Mouse (Mus musculus) liver, embryonic 14 days (tissue): ENCODE results near the gene Vax2. TPM values are rescaled to one million over a fixed set of nuclear protein-coding genes. Genes with fewer than 3 reads are reported as not detected.

ENCODE experiments used
- polyA plus RNA-seq: library from polyadenylated mRNA; depleted of rRNA; stranded (reverse); fragments of >200 nt; gene quantifications from 2 replicates; pipeline ENCODE4 v1.2.3, GENCODE M21; 2012; rRNA removed

Vax2 gene
- polyA plus RNA-seq: not detected in 2 replicates

GRCm38 (mm10) chr6:83711067-83711675 is at the start of gene Vax2:
Gene Vax2, plus strand, starts transcription at chr6:83711264.

GRCm38 (mm10) chr6:83677757-83678156 is 33.3 kb upstream of the Vax2 start, which contains the start of gene Cd207:
Gene Cd207, minus strand, starts transcription at chr6:83677857.

DNA sequence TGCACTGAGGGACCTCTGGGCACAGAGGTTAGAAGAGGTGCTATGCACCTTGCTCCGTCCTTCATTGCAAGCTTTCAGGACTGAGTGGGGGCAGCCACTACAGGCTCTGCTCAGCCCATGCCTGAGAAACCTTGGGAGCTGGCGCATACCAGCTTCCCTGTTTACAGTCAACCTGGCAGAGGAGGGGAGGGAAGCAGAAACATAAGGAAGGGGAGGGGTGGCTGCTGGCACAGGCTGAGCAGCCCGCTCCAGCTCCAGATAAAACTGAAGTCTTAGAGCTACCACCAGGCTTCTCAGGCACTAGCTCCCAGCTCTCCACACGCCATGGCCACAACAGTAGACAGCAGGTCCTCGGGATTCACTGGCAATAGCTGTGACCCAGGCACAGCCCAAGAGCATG is 31.7 kb downstream of the Vax2 start, which contains the start of gene Atp6v1b1:
Atp6v1b1 (plus strand) TSS at position 230 of the 400 bp plus-strand sequence.

GRCm38 (mm10) chr6:83762344-83762743 is 51.3 kb downstream of the Vax2 start, which contains the start of gene Ankrd53:
Gene Ankrd53, plus strand, starts transcription at chr6:83762644.

DNA sequence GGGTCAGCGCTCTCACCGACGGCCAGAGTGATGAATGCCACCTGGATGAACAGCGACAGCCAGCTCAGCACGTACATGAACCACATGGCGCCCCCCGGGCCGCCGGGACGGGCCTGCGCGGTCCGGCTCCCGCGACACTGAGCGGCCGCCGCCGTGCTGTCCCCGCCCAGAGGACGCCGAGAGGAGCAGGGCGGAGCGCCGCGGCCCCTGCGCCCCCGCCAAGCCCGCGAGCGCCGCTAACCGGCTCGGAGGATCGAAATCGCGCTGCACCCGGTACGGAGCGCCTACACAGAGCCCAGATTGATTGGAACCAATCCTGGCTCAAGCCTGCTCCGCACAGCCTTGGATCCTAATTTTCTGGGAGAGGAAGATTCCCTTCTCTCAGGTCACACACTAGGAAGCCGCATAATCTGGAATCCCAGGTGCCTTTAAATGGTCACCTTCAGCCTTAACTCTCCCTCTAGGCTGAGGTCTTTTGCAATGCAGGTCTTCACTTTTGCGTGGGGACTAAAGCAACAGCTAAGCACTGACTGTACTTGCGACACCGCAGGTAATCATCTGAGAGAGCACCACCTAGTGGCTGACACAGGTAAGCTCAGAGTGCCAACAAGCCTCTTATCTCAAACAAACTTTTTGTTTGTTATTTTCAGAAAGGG is 64.7 kb downstream of the Vax2 start, which contains the start of gene Tex261:
Tex261 (minus strand) TSS at position 176 of the 656 bp plus-strand sequence.

Other genes with a start within 250 kb of the Vax2 start
- gene Dguok, start 204.3 kb upstream of the Vax2 start, polyA plus RNA-seq: 15.9 and 16.2 TPM in 2 replicates
- 1.7 and 2.4 TPM in 2 replicates for gene Actg2, start 175.0 kb upstream of the Vax2 start, polyA plus RNA-seq
- gene Stambp, start 138.5 kb upstream of the Vax2 start, polyA plus RNA-seq: 6.3 and 7.0 TPM in 2 replicates
- gene Clec4f, start 55.1 kb upstream of the Vax2 start, polyA plus RNA-seq: 3.7 and 4.2 TPM in 2 replicates
- 0.15 and 0.22 TPM in 2 replicates for gene Cd207, start 33.4 kb upstream of the Vax2 start, polyA plus RNA-seq
- 0.03 and 0.05 TPM in 2 replicates for gene Atp6v1b1, start 31.7 kb downstream of the Vax2 start, polyA plus RNA-seq
- not detected in 2 replicates for gene Ankrd53, start 51.4 kb downstream of the Vax2 start, polyA plus RNA-seq
- 19.2 and 22.3 TPM in 2 replicates for gene Tex261, start 64.5 kb downstream of the Vax2 start, polyA plus RNA-seq
- gene Nagk, start 83.7 kb downstream of the Vax2 start, polyA plus RNA-seq: 4.8 and 6.9 TPM in 2 replicates
- 6.7 TPM in 2 replicates for gene Paip2b, start 120.5 kb downstream of the Vax2 start, polyA plus RNA-seq
- gene Zfp638, start 155.8 kb downstream of the Vax2 start, polyA plus RNA-seq: 16.9 and 17.9 TPM in 2 replicates